Mouse (Mus musculus) G1E (cell line): ENCODE results near the gene BC034090.

Experiments
- CTCF ChIP-seq: IDR thresholded peaks from 2 replicates; pipeline ENCODE4 v1.5.1; 2012; ENCODE audit warnings: low read depth, low read length, inconsistent platforms, mixed read lengths
- TAL1 ChIP-seq: conservative IDR thresholded peaks from 2 replicates; pipeline ENCODE4 v1.6.1; 2012; ENCODE audit warnings: low read depth, low read length, inconsistent platforms, mixed read lengths

DNA sequence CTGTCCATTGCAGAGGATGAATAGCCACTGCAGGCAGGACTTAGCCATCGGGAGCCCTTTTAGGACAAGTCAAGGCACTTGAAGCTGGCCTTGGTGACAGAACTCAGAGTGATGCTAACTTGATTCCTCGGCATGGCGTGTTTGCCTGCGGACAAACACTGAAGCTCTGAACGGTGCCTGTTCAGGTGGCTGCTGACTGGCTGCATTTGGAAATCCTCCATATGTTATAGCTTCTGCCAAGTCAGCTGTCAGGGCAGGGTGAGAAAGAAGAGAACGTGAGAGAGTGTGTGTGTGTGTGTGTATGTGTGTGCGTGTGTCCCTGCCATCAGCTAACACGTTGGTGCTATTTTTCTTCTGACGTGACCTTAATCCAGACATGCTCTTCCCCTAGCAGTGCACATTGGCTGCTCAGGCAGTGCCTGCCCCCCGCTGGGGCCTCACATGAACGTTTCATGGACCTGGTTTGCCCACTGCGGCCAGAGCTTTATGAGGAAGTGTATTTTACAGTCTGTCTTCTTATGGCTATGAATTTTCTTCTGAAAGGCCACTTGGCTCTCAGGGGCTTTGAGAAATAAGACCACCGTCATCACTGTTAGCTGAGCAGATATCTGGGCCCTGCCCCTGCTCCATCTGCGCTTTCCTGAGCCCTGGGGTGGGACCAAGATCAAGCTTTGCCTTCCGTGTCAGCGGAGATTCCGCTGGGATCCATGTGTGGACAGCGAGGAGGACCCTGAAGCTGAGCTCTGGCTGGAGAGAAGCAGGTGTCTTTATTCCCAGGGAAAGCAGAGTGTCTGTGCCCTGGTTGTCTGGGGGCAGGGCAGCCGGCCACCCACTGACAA, 38.2 kb downstream of the BC034090 start:
- TF ChIP-seq CTCF = no peak
- TF ChIP-seq TAL1 = no peak
